Mouse (Mus musculus) spleen, embryonic (tissue): ENCODE results near the gene Eci1.

Experiments used
- CTCF ChIA-PET: fragments of 350-600 bp; sonication (Branson Sonifier 250); formaldehyde crosslinking; loops from one replicate; lab custom pipeline; 2022; lab: Charles Lee

Gene Eci1

DNA sequence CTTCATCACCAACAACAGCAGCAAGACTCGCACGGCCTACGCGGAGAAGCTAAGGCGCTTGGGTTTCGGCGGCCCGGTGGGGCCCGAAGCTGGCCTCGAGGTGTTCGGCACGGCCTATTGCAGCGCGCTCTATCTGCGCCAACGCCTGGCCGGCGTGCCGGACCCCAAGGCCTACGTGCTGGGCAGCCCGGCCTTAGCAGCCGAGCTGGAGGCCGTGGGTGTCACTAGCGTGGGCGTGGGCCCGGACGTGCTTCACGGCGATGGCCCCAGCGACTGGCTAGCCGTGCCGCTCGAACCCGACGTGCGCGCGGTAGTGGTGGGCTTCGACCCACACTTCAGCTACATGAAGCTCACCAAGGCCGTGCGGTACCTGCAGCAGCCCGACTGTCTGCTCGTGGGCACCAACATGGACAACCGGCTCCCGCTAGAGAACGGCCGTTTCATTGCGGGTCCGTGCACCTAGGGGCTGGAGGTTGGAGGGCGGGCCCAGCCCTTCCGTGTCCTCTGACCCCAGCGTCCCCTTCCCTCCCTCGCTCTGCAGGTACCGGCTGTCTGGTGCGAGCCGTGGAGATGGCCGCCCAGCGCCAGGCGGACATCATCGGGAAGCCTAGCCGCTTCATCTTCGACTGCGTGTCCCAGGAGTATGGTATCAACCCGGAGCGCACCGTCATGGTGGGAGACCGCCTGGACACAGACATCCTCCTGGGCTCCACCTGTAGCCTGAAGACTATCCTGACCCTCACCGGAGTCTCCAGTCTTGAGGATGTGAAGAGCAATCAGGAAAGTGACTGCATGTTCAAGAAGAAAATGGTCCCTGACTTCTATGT lies 44.5 kb downstream of the Eci1 start:
- CTCF ChIA-PET, result interaction anchor here (1.1 kb wide), 1 partner anchor 9 kb away, joined by 3 read pairs; no protein-coding TSS in a partner anchor

DNA sequence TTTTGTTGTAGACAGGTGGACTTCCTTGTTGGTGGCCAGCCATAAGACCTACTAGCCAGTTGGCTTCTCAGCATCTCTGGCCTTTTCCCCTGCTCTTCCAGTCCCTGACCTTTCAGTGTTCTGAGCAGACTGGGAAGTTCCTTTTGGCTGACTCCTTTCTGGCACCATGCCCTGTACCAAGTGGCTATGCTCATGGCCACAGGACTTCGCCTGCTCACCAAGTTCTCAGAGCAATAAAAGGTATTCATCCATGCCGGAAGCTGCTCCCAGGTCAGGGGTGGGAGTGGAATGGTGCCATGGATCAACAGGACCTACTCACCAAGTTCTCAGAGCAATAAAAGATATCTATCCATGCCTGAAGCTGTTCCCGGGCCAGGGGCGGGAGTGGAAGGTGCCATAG lies 46.1 kb downstream of the Eci1 start:
- CTCF ChIA-PET, result interaction anchor here (0.7 kb wide), 1 partner anchor 204 kb away, joined by 3 read pairs; no protein-coding TSS in a partner anchor

DNA sequence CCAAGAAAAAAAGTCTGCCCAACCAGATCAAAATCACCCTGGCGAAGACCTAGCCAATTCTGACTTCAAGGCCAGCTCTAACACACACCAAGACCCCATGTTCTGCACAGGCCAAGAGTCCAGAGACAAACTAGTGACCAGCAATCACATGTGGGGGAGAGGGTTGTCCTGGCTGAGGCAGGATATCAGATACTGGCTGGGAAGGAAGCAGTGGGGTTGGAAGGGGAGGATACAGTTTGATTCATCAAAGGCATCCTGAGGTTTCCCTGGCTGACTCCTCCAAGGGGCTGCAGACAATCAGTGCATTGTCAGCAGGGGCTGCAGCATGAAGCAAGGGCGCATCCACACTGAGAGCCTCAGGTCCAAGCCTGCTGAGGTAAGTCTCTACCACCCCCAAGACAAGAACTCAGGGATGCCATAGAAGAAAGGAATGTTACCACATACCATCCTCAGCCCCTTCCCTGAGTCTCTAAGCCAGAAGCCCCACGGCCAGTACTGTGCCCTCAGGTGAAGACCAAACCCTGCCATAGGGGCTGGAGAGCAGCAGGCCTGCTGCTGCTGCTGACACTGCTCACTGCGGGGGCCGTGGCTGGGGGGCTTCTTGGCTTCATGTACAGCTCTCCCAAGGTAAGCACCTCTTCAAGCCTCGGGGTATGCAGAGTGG lies 47.3 kb downstream of the Eci1 start, which contains the start of gene Bricd5:
TSS of gene Bricd5 (plus strand) at position 273 of the 664 bp plus-strand sequence.
- CTCF ChIA-PET, result no interaction called here

GRCm38 (mm10) chr17:24474557-24474956 lies 48.1 kb downstream of the Eci1 start:
- CTCF ChIA-PET, result no interaction called here

GRCm38 (mm10) chr17:24475586-24475985 lies 49.1 kb downstream of the Eci1 start:
- CTCF ChIA-PET, result no interaction called here

DNA sequence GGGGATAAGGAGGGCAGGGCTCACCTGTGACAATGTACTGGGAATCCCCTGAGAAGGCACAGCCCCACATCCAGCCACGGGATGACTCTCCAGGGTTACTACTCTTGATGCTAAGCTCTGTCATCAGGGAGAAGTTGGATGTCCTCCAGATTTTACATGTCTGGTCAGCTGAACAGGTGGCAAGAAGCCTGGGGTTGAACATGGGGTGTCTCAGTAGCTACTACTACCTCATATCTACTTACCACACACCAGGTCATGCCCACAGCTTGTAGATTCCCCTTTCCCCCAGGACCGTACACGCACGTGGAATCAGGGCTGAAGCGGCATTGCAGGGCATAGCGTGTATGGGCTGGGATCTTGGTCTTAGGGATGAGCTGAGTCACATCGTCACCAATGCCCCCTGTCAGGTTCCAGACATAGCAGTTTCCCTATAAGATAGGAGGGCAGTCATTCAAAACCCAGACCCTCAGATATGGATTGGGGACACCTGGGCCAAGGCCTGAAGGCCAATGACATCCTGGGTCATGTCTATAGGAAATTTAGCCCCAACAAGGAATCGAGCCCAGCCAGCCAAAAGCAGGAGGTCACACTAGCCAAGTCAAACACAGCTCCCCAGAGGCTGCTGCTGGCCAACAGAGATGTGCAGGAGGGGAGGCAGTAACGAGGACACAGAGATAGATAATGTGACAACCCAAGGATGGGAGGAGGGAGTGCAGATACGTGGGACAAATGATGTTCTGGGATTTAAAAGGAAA lies 49.8 kb downstream of the Eci1 start:
- CTCF ChIA-PET, result no interaction called here

DNA sequence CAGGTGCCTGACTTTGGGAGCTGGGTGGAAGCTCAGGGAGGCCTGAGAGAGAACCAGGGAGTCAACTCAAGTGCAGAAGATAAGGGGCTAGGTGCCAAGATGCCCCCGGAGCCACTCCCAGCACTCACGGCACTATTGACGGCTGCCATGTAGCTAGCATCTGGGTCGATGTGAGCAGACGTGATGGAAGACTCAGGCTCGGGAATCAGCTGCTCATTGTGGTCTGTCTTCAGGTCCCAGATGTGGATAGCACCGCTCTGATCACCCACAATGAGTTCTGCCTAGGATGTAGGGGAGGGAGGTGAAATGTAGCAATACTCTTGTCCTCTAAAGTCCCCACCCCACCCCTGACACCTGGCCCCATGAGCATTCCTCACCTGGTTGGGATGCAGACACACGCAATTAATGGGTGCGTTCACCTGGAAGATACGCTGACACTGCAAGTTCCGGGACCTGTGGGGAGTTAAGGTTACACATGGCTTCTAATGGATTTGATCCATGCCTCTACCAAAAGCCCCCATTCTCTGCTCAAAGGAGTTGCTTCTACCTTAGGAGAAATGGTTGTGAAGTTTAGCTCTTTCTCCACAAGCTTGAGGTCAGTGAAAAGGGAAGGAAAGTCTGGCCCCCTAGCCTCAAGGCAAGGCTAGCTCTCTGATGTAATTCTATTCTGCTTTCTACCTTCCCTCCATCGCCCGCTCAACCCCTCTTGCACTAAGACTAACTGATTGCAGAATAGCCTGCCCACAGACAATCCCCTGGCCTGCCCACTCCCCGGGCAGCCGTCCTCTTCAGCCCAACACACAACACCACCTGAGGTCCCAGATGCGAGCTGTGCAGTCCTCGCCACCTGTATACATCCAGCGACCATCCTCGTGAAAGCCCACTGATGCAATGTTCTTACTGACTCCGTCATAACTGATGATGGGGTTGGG lies 50.9 kb downstream of the Eci1 start:
- CTCF ChIA-PET, result no interaction called here

DNA sequence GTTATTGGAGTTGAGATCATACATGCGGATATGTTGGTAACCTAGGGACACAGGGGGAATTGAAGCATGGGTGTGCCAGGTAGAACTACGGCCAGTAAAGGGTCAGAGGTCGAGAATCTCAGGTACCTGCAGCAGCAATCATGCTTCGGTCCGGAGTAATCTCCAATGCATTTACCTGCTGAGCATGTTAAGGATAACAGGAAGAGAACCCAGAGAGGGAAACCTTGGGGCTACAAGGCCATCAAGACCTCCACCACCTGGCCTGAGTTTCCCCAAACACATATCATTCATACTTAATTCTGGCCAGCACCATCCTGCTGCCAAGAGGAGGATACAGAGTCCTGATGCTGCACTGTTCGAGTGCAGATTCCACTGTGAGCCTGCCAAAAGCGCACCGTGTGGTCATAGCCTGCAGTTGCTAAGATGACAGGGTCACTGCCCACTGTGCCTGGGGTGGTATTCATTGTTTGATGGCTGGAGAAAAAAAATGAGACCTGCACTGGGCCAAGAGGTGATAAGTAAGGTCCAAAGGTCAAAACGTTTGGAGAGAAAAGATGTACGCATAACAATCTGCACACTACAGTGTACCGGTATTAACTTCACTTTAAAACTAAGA lies 51.7 kb downstream of the Eci1 start:
- CTCF ChIA-PET, result no interaction called here

DNA sequence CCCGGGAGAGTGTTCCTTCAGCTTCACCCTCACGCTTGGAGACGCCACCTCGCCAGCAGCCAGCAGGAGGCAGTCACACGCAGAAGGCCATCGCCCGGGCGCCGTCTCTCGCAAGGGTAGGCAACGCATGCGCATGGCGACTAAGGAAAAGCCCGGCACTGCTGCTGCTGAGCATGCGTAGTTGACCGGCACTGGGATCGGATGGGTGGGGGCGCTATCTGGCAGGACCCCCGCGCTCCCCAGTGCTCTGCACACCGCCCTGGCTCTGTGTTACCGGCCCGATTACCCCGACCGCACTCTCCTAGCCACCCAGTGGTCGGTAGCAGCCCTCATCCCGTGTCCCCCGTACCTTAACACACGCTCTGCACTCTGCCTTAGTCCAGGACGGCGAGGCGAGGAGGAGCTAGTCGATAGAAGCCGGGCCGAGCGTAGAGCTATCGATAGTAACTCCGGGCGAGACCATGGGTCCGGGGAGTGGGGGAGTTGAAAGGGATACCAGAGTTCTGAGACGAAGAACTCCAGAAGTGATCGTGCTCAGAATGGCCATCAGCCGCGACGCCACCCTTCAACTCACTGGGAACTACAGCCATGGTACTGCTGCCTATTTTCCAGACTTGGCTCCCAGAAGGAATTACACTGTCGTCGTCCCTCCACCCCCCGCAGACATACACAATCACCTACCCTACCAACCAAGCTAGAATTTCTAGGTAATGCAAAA lies 52.4 kb downstream of the Eci1 start, which contains the start of gene Mlst8:
TSS of gene Mlst8 (minus strand) at position 416 of the 718 bp plus-strand sequence.
- CTCF ChIA-PET, result no interaction called here

DNA sequence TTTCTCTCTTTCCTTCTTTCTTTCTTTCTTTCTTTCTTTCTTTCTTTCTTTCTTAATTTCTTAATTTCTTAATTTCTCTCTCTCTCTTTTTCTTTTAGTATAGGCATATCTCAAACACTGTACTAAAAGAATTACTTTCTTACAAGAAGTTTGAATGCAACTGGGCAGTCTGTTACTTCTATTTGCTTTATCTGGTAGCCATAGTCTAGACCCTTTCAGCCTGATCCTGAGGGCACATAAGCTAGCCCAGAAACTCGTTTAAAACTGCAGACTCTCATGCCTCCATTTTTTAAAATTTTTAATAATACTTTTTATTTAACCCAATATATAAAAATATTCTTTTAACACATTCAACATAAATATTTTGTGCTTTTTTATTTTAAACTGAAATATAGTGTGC lies 53.0 kb downstream of the Eci1 start:
- CTCF ChIA-PET, result interaction anchor here (0.7 kb wide), 2 partner anchors 8 to 486 kb away, joined by 3 to 12 read pairs; no protein-coding TSS in a partner anchor

GRCm38 (mm10) chr17:24480201-24480826 lies 53.9 kb downstream of the Eci1 start:
- CTCF ChIA-PET, result no interaction called here

DNA sequence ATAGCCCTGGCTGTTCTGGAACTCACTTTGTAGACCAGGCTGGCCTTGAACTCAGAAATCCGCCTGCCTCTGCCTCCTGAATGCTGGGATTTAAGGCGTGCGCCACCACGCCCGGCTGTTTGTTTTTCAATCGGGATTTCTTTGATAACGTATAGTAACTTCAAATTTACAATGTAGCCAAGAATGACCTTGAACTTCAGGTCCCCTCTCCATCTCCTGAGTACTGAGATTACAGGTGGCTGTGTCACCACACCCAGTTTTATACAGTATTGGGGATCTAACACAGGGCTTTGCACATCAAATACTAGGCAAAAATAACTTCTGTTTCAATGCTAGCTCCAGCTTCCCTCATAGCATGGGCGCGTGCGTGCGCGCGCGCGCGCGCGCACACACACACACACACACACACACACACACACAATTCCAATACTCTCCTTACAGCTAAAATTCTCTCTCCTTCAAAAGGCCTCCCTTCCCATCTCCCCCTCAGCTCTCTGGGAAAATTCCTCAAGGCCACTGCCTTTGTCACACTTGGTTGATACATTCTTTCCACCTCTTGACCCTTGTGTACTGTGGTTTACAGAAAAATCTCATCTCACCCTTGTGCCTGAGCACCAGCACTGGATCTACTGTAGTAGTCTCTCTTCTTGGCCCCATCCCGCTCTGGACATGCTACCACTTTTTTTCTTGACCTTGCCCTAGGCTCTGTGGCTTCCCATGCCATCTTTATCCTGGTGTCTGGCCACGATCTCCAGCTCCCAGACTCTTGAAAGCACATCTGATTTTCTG lies 54.8 kb downstream of the Eci1 start:
- CTCF ChIA-PET, result no interaction called here

DNA sequence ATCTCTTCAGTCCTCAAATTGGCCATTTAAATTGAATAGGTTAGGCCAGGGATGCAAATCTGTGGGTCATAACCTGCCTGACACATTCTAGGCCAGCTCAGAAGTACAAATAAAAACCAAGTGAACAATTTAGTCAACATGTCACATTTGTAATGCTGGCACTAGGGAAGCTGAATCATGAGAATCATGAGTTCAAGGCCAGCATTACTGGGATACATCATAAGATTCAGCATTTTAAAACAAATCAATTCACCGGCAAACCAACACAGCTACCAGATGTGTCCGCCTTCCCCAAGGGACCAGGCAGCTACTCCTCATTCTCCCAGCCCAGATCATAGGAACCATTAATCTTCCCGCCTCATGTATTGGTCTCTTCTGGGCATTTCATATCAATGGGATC lies 57.1 kb downstream of the Eci1 start:
- CTCF ChIA-PET, result no interaction called here

DNA sequence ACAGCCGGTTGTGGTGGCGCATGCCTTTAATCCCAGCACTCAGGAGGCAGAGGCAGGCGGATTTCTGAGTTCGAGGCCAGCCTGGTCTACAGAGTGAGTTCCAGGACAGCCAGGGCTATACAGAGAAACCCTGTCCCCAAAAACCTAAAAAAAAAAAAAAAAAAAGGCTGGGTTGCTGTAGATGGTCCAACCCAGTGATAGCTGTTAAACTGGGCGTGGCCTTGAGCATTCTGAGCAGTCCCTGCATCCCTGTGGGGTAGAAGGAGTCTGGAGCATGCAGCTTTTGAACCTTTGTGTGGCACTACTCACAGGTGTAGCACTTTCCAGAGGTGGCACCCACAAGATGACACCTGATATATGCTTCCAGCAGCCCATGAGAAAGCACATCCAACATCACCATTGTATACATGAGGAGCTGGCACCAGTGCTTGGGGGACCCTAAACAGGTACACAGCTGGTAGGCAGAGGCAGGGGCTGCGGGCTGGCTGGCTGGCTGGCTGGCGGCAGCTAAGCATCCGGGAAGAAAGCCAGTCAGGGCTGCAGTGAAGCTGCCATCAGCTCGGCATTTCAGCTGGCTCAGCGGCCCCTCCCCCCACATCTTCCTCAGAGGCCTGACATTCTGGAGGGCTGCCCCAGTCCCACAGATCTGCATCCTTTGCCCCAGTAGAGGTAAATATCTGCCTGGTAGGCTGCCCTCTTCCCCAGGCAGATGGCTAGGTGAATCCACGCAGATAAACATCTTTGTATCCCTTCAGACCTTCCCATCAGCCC lies 58.8 kb downstream of the Eci1 start:
- CTCF ChIA-PET, result interaction anchor here (0.6 kb wide), 3 partner anchors 8 to 316 kb away, joined by 3 read pairs; no protein-coding TSS in a partner anchor

DNA sequence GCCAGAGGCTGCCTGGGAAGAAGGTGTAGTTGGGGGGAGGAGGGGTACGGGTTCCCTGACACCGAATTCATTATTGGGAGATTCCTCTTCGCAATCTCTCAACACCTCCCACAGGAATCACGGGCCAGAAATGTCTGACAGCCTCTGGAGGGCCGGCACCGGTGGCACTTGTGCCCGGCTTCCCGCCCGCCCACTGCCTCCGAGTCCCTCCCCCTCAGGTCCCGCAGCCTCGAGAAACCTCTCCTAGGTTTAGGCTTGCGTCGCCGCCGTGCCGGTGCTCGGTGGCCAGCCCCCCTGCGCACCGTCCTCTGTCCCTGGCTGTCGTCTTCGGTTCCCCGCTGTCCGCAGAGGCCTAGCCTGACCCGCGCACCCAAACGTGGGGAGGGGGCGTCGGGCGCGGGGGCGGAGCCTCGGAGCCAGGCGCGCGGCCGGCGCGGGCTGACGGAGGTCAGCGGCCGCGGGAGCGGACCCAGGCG lies 61.8 kb downstream of the Eci1 start, which contains the start of gene Caskin1:
TSS of gene Caskin1 (plus strand) at position 416 of the 476 bp plus-strand sequence.
- CTCF ChIA-PET, result no interaction called here

- CTCF ChIA-PET, result interaction anchor here (0.5 kb wide), 1 partner anchor 53 kb away, joined by 4 read pairs; no protein-coding TSS in a partner anchor
Observed at GRCm38 (mm10) chr17:24488662-24489264, 62.3 kb downstream of the Eci1 start.
